Mouse (Mus musculus) T-helper 2 cell (primary cell): ENCODE data around the gene Ctdsp2.

Experiments used
- in situ Hi-C: fragments of 300-600 bp; cut with MboI, MseI; formaldehyde crosslinking; loops from one replicate; pipeline ENCODE4 v1.15.1; 2025; ENCODE audit warnings: high pct_unique_total_duplicates

The Ctdsp2 gene

GRCm38 (mm10) chr10:126962966-126963330, 15.6 kb upstream of the Ctdsp2 start:
- in situ Hi-C loops, result no loop called here

GRCm38 (mm10) chr10:126963821-126964220, 14.7 kb upstream of the Ctdsp2 start:
- in situ Hi-C loops, result no loop called here

- in situ Hi-C loops, result no loop called here
Observed at GRCm38 (mm10) chr10:126971363-126972050, 7.0 kb upstream of the Ctdsp2 start.

- in situ Hi-C loops, result no loop called here
Observed at GRCm38 (mm10) chr10:126972051-126972725, 6.3 kb upstream of the Ctdsp2 start.

- in situ Hi-C loops, result no loop called here
Observed at GRCm38 (mm10) chr10:126972988-126973387, 5.5 kb upstream of the Ctdsp2 start.

- in situ Hi-C loops, result no loop called here
Observed at GRCm38 (mm10) chr10:126975706-126976105, 2.8 kb upstream of the Ctdsp2 start.

- in situ Hi-C loops, result no loop called here
Observed at GRCm38 (mm10) chr10:126977076-126977475, 1.4 kb upstream of the Ctdsp2 start.

GRCm38 (mm10) chr10:126979121-126979635, 661 bp downstream of the Ctdsp2 start:
- in situ Hi-C loops, result no loop called here

- in situ Hi-C loops, result no loop called here
Observed at GRCm38 (mm10) chr10:126979636-126980151, 1.2 kb downstream of the Ctdsp2 start.

GRCm38 (mm10) chr10:126980221-126980932, 1.9 kb downstream of the Ctdsp2 start:
- in situ Hi-C loops, result no loop called here

- in situ Hi-C loops, result no loop called here
Observed at GRCm38 (mm10) chr10:126980933-126981530, 2.5 kb downstream of the Ctdsp2 start.

GRCm38 (mm10) chr10:126981746-126982145, 3.2 kb downstream of the Ctdsp2 start:
- in situ Hi-C loops, result no loop called here

- in situ Hi-C loops, result no loop called here
Observed at GRCm38 (mm10) chr10:126983193-126983725, 4.7 kb downstream of the Ctdsp2 start.

- in situ Hi-C loops, result no loop called here
Observed at GRCm38 (mm10) chr10:126984189-126985004, 5.9 kb downstream of the Ctdsp2 start.

GRCm38 (mm10) chr10:126985127-126985526, 6.6 kb downstream of the Ctdsp2 start:
- in situ Hi-C loops, result no loop called here

- in situ Hi-C loops, result no loop called here
Observed at GRCm38 (mm10) chr10:126985579-126985978, 7.1 kb downstream of the Ctdsp2 start.

GRCm38 (mm10) chr10:126986541-126986961, 8.0 kb downstream of the Ctdsp2 start:
- in situ Hi-C loops, result no loop called here

GRCm38 (mm10) chr10:126987183-126988118, 8.9 kb downstream of the Ctdsp2 start:
- in situ Hi-C loops, result no loop called here

GRCm38 (mm10) chr10:126988513-126989165, 10.1 kb downstream of the Ctdsp2 start:
- in situ Hi-C loops, result no loop called here
